Mouse (Mus musculus) limb, embryonic 14.5 days (tissue): ENCODE data around the gene Zim1. TPM values are rescaled to one million over a fixed set of nuclear protein-coding genes. Genes with fewer than 3 reads are reported as not detected.

Experiments
- ATAC-seq: fragments of 200-750 bp; cut with Nextera tagmentation; 2 replicates; pipeline ENCODE4 v1.8.0; 2017; ENCODE audit warnings: low read depth, moderate number of reproducible peaks, moderate TSS enrichment; ENCODE audit not compliant: low FRiP score
- DNase-seq: peaks from one replicate; pipeline ENCODE4 v3.0.0-alpha.2; 2015; ENCODE audit warnings: low spot score
- H3K27ac ChIP-seq: fragments of 300-500 bp; sonication (generic); replicated peaks from 2 replicates; pipeline ENCODE4 v1.5.1; 2014; ENCODE audit warnings: low read depth, mild to moderate bottlenecking, low read length, moderate library complexity, mixed read lengths
- H3K27me3 ChIP-seq: fragments of 300-500 bp; sonication (generic); 2 replicates; pipeline ENCODE4 v1.6.1; 2014; ENCODE audit warnings: low read length, mixed read lengths; ENCODE audit not compliant: control insufficient read depth, insufficient read depth
- H3K36me3 ChIP-seq: fragments of 300-500 bp; sonication (generic); 2 replicates; pipeline ENCODE4 v1.6.1; 2014; ENCODE audit warnings: mild to moderate bottlenecking, low read length, moderate library complexity, mixed read lengths; ENCODE audit not compliant: control insufficient read depth, insufficient read depth
- H3K4me1 ChIP-seq: fragments of 300-500 bp; sonication (generic); 2 replicates; pipeline ENCODE4 v1.6.1; 2014; ENCODE audit warnings: antibody characterized with exemption, low read length, mixed read lengths; ENCODE audit not compliant: control insufficient read depth, insufficient read depth
- H3K4me2 ChIP-seq: fragments of 300-500 bp; sonication (generic); replicated peaks from 2 replicates; pipeline ENCODE4 v1.6.1; 2014; ENCODE audit warnings: low read depth, mild to moderate bottlenecking, low read length, moderate library complexity; ENCODE audit not compliant: severe bottlenecking
- H3K4me3 ChIP-seq: fragments of 300-500 bp; sonication (generic); replicated peaks from 2 replicates; pipeline ENCODE4 v1.5.1; 2014; ENCODE audit warnings: low read length
- H3K9ac ChIP-seq: fragments of 300-500 bp; sonication (generic); 2 replicates; pipeline ENCODE4 v1.6.1; 2014; ENCODE audit warnings: mild to moderate bottlenecking, low read depth, low read length, moderate library complexity; ENCODE audit not compliant: severe bottlenecking
- H3K9me3 ChIP-seq: fragments of 300-500 bp; sonication (generic); 2 replicates; pipeline ENCODE4 v1.6.1; 2016; ENCODE audit warnings: low read length; ENCODE audit not compliant: control insufficient read depth
- POLR2A ChIP-seq: fragments of 200-500 bp; IDR thresholded peaks from 2 replicates; pipeline ENCODE4 v1.8.0; 2012; ENCODE audit warnings: inconsistent platforms, mild to moderate bottlenecking, moderate library complexity, borderline replicate concordance; ENCODE audit not compliant: insufficient read depth, insufficient read length; ENCODE audit errors: extremely low read depth
- WGBS: fragments of 180-500 bp; shearing (Covaris S2); extraction: QIAGEN DNeasy Blood & Tissue Kit; methylation state at CpG from one replicate; pipeline ENCODE4 v1.1.7; 2014; 5-methylcytosine and 5-hydroxymethylcytosine counted together
- polyA plus RNA-seq, 2 experiments: library from polyadenylated mRNA; depleted of rRNA in 1 of 2; stranded (reverse) in 1 of 2; unstranded in 1 of 2; fragments of >200 nt; fragmentation: Nextera tagmentation in 1 of 2; extraction: Ambion mirVana in 1 of 2; gene quantifications; 2 replicates each; pipeline versions ENCODE4 v1.2.1 to v1.2.3; 2012 to 2014

Gene Zim1
- polyA plus RNA-seq, 2 experiments = 14.3 to 72.6 TPM

GRCm38 (mm10) chr7:6709396-6709795, 13.1 kb upstream of the Zim1 start:
- Histone ChIP-seq H3K27ac (no peak overlapping the region), H3K9me3 (0 out of 2 replicates have a peak, but pooled peaks cover 4% of the 10 kb centered on the region), H3K4me2 (no peak overlapping the region), H3K9ac (no peak overlapping the region), H3K4me1 (no peaks in the 10 kb centered on the region), H3K27me3 (no peaks in the 10 kb centered on the region), H3K4me3 (no peak overlapping the region), H3K36me3 (peaks cover 68% of the 10 kb centered on the region)
- DNase-seq (no peak), ATAC-seq (no peak)
- WGBS = 93% methylated on average over 15 of the region's 15 CpGs
- TF ChIP-seq POLR2A = no peak

GRCm38 (mm10) chr7:6708451-6709180, 12.4 kb upstream of the Zim1 start:
- no peak for ATAC-seq
- TF ChIP-seq POLR2A = no peak
- 82% methylated on average over 17 of the region's 17 CpGs for WGBS
- Histone ChIP-seq H3K27me3 (no peaks in the 10 kb centered on the region), H3K9ac (no peak overlapping the region), H3K4me3 (no peak overlapping the region), H3K36me3 (peaks cover 65% of the 10 kb centered on the region), H3K4me2 (no peak overlapping the region), H3K27ac (no peak overlapping the region), H3K4me1 (no peaks in the 10 kb centered on the region), H3K9me3 (0 out of 2 replicates have a peak, but pooled peaks cover 4% of the 10 kb centered on the region)
- no peak for DNase-seq

- no peak for ATAC-seq
- WGBS = 91% methylated on average over 23 of the region's 23 CpGs
- Histone ChIP-seq H3K9me3 (0 out of 2 replicates have a peak, but pooled peaks cover 4% of the 10 kb centered on the region), H3K27me3 (no peaks in the 10 kb centered on the region), H3K36me3 (peaks cover 62% of the 10 kb centered on the region), H3K4me3 (no peak overlapping the region), H3K9ac (no peak overlapping the region), H3K4me2 (no peak overlapping the region), H3K27ac (no peak overlapping the region), H3K4me1 (no peaks in the 10 kb centered on the region)
- no peak for DNase-seq
- no peak for TF ChIP-seq POLR2A
These were observed 11.3 kb upstream of the Zim1 start for GRCm38 (mm10) chr7:6707416-6708015.

- H3K36me3 ChIP-seq = peaks cover 4% of the 10 kb centered on the region; the same call in 1 of the 2 replicates
- no peak overlapping the region for H3K9ac ChIP-seq
- DNase-seq (no peak), ATAC-seq (no peak)
- no peak overlapping the region for H3K4me3 ChIP-seq
- TF ChIP-seq POLR2A = no peak
- no peak overlapping the region for H3K4me2 ChIP-seq
- WGBS = 80% methylated on average over 3 of the region's 3 CpGs
- no peaks in the 10 kb centered on the region for H3K4me1 ChIP-seq
- H3K27ac ChIP-seq = no peak overlapping the region
- H3K27me3 ChIP-seq = no peaks in the 10 kb centered on the region
- H3K9me3 ChIP-seq = no peaks in the 10 kb centered on the region
These were observed 3.0 kb upstream of the Zim1 start for GRCm38 (mm10) chr7:6699230-6699629.

- TF ChIP-seq POLR2A = no peak
- WGBS = 93% methylated on average over 6 of the region's 6 CpGs
- ATAC-seq = no peak
- Histone ChIP-seq H3K9me3 (no peaks in the 10 kb centered on the region), H3K4me1 (no peaks in the 10 kb centered on the region), H3K4me3 (no peak overlapping the region), H3K4me2 (no peak overlapping the region), H3K27me3 (no peaks in the 10 kb centered on the region), H3K36me3 (peaks cover 22% of the 10 kb centered on the region), H3K27ac (no peak overlapping the region), H3K9ac (no peak overlapping the region)
- no peak for DNase-seq
These were observed 10.7 kb downstream of the Zim1 start for GRCm38 (mm10) chr7:6685511-6685910.
